Mouse (Mus musculus): ENCODE measurements around the gene Mmp28.

- TF ChIP-seq CTCF (IDR thresholded peaks at IDR 0.05; ENCODE audit: low read depth) = no peak
- no peak for TF ChIP-seq EP300 (IDR thresholded peaks at IDR 0.05; ENCODE audit: low read depth)
Measured at GRCm38 (mm10) chr11:83417080-83417479, 45.8 kb downstream of the Mmp28 start.
